Mouse (Mus musculus) gastrocnemius, adult 8-10 months (tissue): Measurements from ENCODE around the gene Slc27a1. TPM values are rescaled to one million over a fixed set of nuclear protein-coding genes. Genes with fewer than 3 reads are reported as not detected.

ENCODE experiments used
- DNase-seq, 2 experiments: peaks; one replicate each; pipeline ENCODE4 v3.0.0; 2022; ENCODE audit warnings: low spot score in 2 of 2
- total RNA-seq, 4 experiments: library from RNA; stranded (reverse); gene quantifications; 2 replicates each; pipeline ENCODE4 v1.2.4; 2022

The Slc27a1 gene
- total RNA-seq, 4 experiments from 2014 or later: 70.7 to 88.1 (median 80.5) TPM

- no peak for DNase-seq
Measured at GRCm38 (mm10) chr8:71554644-71555043, 14.0 kb upstream of the Slc27a1 start.

DNA sequence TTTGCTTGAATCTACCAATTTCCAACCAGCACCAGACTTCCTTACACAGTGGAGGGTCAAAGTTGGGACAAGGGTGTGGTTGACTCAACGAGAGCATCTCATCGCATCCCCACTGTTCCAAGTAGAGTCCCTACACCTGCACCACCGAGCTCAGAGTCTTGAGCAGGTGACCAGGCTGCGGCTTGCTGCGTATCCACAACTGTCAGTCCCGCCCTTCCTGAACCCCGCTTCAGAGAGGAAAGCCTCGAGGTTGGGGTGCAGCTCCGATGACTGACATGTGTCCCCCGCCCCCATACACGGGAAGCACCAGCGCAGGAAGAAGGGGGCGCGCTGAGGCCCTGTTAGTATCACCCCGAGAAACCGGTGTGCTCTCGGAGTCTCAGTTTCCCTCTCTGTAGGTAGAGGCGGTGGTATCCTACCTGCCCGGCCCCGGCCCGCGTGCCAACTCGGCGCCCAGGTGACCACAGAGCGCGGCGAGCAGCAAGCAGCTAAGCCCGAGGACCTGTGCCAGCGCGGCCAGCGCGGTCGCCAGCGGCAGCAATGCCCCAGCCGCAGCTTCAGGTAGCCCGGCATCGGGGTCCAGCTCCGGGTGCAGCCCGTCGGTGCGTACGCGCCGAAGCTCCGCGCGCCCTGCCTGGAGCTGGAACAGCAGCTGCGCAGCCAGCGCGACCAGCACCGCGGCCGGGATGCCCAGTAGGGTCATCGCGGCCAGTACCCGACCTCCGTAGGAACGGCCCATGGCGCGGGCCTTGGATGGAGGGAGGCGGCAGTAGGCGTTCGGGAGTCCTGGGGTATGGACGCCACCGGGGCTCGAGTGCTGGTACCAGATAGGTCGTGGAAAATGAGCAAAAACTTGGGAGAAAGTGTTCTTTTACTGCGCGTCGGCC, 10.4 kb upstream of the Slc27a1 start, which contains the start of gene Tmem221:
Tmem221 (minus strand) TSS at position 801 of the 887 bp plus-strand sequence.
- no peak for DNase-seq

DNA sequence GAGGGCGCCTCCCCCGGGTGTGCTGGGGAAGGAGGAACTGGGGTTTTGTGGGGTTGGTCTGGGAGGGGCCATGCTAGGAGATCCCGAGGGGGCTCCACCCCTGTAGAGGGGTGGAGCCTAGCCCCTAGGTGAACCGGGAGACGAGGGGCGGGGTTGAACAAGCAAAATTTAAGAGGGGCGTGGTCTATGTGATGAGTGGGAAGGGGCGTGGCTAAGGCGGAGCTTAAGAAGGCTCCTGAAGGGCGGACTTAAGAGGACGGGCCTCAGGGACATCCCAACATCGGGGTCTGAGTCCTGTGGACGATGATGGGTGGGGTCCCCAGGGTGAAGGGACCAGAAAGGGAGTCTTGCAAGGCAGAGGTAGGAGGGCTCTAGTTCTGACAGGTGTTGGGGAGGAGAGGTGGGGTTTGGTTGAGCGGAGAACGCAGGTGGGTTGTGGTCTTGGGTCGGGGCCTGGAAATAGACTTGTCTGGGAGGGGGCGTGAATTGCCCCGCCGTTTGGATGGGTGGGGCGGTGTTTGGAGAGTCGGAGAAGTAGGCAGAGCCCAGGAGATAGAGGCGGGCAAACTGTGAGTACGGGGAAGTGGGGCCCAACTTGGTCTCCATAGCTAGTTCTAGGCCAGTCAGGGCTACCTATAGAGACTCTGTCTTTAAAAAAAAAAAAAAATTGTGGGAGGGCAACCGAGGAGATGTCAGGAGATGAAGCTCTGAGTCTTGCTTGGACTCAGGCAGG, 9.6 kb upstream of the Slc27a1 start:
- peak in 1 of 2 experiments; percentile 33 for DNase-seq

GRCm38 (mm10) chr8:71560071-71560470, 8.6 kb upstream of the Slc27a1 start:
- no peak for DNase-seq

- DNase-seq: no peak
Measured at GRCm38 (mm10) chr8:71560765-71561164, 7.9 kb upstream of the Slc27a1 start.

GRCm38 (mm10) chr8:71561401-71561800, 7.3 kb upstream of the Slc27a1 start:
- no peak for DNase-seq

DNA sequence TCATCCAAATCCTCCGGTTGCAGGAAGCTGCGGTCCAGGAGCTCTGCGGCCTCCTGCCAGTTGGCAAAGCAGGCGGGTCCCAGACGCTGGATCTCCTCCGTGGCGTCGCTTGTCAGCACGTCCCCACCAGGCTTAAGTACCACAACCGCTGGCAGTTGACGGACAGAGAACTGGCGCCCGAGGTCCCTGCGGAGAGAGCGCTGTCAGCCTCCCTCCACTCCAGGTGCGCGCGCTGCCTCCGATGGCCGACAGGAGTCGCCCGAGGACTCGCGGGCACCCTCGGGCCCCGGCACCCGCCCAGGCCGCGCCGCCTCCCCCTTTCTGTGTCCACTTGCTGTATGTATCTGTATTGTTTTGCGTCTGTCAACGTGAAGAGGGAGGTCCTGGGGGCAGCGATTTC, 5.9 kb upstream of the Slc27a1 start:
- peak; percentile 66 to 72 for DNase-seq

DNA sequence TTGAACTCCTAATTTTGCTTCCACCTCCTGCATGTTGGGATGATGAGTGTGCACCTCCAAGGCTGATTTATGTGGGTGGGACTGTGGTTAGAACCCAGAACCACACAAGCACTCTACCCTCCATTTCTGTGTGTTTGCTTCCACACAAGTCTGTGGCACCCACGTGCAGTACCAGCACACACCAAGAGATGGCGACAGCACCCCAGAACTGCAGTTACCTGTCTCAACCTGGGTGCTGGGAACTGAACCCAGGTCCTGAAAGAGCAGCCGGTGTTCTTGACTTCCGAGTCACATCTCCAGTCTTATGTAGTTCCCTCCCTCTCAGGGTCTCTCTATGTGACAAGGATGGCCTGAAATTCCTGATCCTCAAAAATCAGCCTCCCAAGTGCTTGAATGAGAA, 4.7 kb upstream of the Slc27a1 start:
- no peak for DNase-seq

DNA sequence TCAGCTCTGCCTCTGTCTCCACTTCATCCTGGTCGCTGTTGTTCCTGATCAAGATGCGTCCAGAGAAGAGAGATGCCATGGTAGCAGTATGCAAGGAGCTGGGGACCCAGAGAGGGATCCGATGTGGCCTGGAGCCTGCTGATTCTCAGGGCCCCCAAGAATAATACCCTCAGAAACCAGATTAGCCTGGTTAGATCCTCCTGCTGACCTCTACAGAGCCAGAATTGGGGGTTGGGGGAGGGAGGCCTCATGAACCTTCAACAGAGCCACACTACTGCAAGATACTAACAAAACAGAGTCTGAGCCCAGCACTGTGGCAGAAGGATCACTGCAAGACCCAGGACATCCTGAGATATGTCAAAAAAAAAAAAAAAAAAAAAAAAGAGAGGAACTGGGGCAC, 2.2 kb upstream of the Slc27a1 start, which contains the start of gene Nxnl1:
Nxnl1 (minus strand) TSS at position 101 of the 400 bp plus-strand sequence.
- DNase-seq: no peak

DNA sequence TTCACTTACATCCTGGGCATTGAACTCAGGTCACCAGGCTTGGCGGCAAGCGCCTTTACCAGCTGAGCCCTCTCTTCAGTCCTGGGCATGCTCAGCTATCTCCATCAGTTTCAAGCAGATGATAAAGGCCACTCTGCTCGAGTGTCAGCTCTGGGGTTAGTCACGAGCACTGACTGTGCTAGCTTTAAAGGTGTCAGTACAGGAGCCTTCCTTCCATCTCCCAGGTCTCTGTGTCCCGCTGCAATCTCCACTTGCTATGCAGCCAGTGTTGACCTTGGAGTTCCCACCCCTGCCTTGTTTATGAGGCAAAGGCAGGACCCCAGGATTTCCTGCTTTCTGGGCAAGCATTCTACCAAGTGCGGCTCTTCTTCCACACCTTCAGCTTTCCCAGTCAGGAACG, 1.1 kb upstream of the Slc27a1 start:
- no peak for DNase-seq

GRCm38 (mm10) chr8:71568941-71569340, 259 bp downstream of the Slc27a1 start:
- DNase-seq: no peak

DNA sequence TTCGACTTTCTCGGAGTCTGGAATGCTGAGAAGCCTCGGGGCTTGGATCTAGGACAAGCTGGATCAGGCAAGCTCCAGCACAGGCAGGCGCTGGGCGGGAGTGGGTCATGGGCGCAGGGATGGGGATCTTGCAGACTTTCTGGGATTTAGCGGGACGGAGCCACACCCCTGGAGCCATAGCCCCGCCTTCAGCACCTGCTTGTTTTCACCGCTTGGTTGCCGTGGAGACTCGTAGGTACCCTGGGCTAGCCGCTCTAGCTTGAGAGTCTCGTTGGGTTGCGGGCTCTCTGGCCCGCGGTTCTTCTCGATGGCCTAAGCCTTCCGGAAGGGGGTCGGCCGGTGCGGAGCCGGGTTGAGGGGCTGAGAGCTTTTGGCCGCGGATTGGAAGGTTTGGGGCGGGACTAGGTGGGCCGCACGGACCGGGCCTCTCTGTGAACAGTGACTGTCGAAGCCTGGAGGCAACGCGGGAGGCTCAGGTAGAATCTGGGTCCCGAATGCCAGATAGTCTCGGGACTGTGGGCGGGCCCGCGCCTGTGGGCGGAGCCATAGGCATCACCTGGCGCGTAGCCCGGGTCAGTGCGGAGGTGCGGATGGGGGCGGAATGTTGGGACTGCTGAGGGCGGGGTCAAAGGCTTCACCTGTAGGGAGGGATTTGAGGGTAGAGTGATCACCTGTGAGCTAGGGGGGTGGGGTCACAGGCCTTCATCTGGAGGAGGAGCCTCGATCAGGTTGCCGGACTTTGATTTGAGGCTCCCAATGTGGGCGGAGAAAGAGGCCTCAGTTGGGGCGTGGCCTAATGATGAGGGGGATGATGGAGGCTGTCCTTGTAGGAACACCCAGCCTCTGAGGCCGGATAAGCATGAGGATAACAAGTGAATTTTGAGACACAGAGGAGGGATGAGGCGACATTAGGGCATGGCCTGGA, 946 bp downstream of the Slc27a1 start:
- DNase-seq: peak; percentile 79 to 84

GRCm38 (mm10) chr8:71570291-71570954, 1.7 kb downstream of the Slc27a1 start:
- DNase-seq: peak; percentile 82 to 88

DNA sequence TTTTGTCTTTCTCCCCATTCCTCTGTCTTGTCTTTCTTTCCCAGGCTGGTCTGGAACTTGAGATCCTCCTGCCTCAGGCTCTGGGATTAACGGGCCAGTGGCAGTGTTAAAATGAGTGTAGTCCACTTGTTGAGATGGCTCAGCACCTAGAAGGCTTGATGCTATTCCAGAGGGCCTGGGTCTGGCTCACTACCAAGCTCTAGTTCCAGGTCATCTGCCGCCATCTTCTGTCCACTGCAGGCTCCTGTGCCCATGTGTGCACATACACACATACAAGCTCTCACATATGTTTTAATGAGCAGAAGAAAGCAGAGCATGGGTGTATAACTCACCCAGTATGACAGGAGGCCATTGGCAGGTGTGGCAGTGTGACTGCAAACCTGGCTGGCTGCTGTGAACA, 3.4 kb downstream of the Slc27a1 start:
- no peak for DNase-seq

- peak in 1 of 2 experiments; percentile 52 for DNase-seq
Measured at GRCm38 (mm10) chr8:71572847-71573633, 4.4 kb downstream of the Slc27a1 start.

DNA sequence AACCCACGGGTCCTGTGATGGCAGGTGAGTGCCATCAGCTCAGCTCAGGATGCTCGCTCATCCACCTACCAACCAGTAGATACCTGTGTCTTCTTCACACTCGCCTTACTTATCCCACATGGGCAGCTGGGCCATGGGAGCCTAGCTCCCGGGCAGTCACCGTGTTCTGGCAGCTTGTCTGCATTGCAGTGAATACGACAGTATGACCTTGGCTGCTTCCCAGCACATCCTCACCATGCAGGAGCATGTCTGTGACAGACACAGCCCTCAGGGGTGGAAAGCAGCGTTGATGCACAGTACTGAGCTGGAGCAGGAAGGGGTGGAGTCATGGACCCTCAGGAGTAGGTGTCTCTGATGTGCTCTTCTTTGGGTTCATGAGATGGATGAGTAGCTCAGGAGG, 5.7 kb downstream of the Slc27a1 start:
- no peak for DNase-seq

DNA sequence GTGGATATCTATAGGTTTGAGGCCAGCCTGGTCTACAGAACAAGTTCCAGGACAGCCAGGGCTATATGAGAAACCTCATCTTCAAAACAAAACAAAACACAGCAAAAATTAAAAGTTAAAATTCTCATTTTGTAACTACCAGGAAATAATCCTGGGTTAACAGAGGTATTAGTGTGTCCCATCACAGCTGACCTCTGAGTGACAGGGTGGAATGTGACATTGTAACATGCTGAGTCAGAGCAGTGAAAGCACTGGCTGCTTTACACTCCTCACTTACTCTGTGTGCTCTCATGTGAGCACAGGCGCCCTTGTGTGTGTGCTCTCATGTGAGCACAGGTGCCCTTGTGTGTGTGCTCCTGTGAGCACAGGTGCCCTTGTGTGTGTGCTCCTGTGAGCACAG, 6.3 kb downstream of the Slc27a1 start:
- no peak for DNase-seq

- no peak for DNase-seq
Measured at GRCm38 (mm10) chr8:71577856-71578387, 9.2 kb downstream of the Slc27a1 start.

DNA sequence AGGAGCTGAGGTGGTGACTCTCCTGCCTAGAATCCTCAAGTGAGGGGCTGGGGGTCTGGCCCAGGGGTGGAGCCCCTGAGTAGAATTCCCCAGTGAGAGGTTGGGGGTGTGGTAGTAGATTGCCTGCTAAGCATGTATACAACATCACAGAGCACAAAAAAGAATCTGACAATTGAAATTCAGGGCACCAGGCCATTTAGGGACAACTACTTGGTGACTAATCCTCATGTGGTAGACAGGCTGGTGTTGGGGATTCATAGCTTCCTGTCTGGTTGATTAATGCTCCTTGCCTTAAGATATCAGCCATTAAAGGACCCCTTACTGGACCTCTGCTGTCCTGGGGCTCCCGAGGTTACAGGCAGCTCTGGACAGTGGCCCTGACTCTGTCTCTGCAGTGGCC, 10.3 kb downstream of the Slc27a1 start:
- DNase-seq: no peak

GRCm38 (mm10) chr8:71579476-71579875, 10.8 kb downstream of the Slc27a1 start:
- DNase-seq: peak; percentile 75 to 83
